Mouse (Mus musculus) forebrain, embryonic 15.5 days (tissue): ENCODE measurements at regions not wholly inside any gene's neighbourhood (a gene's known extent, or its start where the extent isn't known, plus 50 kb on each side); places are given as distances from the start of the nearest gene placed in this dataset.
"Not testable (repeated sequence)": the region's sequence is repeated elsewhere in the genome, so short reads cannot be mapped to it uniquely, and the experiment has no call there.

ENCODE experiments used
- ATAC-seq: fragments of 200-750 bp; cut with Nextera tagmentation; replicated peaks from 2 replicates; pipeline ENCODE4 v1.8.0; 2017; ENCODE audit warnings: mild to moderate bottlenecking, moderate TSS enrichment, moderate library complexity
- H3K27ac ChIP-seq: fragments of 300-500 bp; sonication (generic); replicated peaks from 2 replicates; pipeline ENCODE4 v1.5.1; 2015; ENCODE audit warnings: mild to moderate bottlenecking, inconsistent platforms
- H3K27me3 ChIP-seq: fragments of 300-500 bp; sonication (generic); 2 replicates; pipeline ENCODE4 v1.6.1; 2015; ENCODE audit warnings: inconsistent platforms
- H3K36me3 ChIP-seq: fragments of 300-500 bp; sonication (generic); 2 replicates; pipeline ENCODE4 v1.6.1; 2015; ENCODE audit warnings: mild to moderate bottlenecking, inconsistent platforms
- H3K4me1 ChIP-seq: fragments of 300-500 bp; sonication (generic); 2 replicates; pipeline ENCODE4 v1.6.1; 2015; ENCODE audit warnings: inconsistent platforms
- H3K4me2 ChIP-seq: fragments of 300-500 bp; sonication (generic); replicated peaks from 2 replicates; pipeline ENCODE4 v1.6.1; 2015; ENCODE audit warnings: mild to moderate bottlenecking, inconsistent platforms
- H3K4me3 ChIP-seq: fragments of 300-500 bp; sonication (generic); 2 replicates; pipeline ENCODE4 v1.5.1; 2015; ENCODE audit warnings: mild to moderate bottlenecking, inconsistent platforms
- H3K9ac ChIP-seq: fragments of 300-500 bp; sonication (generic); replicated peaks from 2 replicates; pipeline ENCODE4 v1.6.1; 2015; ENCODE audit warnings: mild to moderate bottlenecking, inconsistent platforms
- H3K9me3 ChIP-seq: fragments of 300-500 bp; sonication (generic); 2 replicates; pipeline ENCODE4 v1.6.1; 2016; ENCODE audit warnings: inconsistent platforms
- WGBS: fragments of 180-500 bp; shearing (Covaris S2); methylation state at CpG from one replicate; pipeline ENCODE4 v1.1.7; 2015; ENCODE audit warnings: mixed read lengths; 5-methylcytosine and 5-hydroxymethylcytosine counted together

- Histone ChIP-seq H3K9me3 (no peaks in the 10 kb centered on the region), H3K4me2 (no peak overlapping the region), H3K27ac (no peak overlapping the region), H3K36me3 (no peaks in the 10 kb centered on the region), H3K9ac (no peak overlapping the region), H3K4me1 (no peaks in the 10 kb centered on the region), H3K27me3 (no peaks in the 10 kb centered on the region), H3K4me3 (no peak overlapping the region)
- WGBS: 82% methylated on average over 12 of the region's 12 CpGs
- no peak for ATAC-seq
These were observed 58.3 kb downstream of the Vcpkmt start for GRCm38 (mm10) chr12:69524337-69525035.

DNA sequence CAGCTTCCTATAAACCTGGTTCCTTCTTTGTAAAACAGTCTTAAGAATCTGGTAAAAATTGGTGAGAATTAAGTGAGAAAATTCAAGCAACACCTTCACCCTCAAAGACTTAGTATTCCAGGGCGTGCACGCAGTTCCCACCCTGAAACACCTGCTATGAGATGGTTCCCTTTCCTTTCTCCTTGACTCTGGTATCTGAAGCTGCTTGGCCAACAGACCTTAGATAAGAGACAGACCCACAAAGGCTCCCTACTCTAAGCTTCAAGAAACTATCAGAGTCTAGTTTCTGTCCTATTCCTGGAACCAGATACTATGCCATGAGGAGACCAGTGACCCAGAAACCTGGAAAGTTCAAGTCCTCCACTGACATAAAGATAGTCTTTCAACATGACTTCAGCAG, 63.0 kb downstream of the Vcpkmt start:
- 98% methylated on average over 2 of the region's 2 CpGs for WGBS

GRCm38 (mm10) chr12:69519028-69519427, 63.8 kb downstream of the Vcpkmt start:
- Histone ChIP-seq H3K9ac (no peak overlapping the region), H3K27ac (no peak overlapping the region), H3K36me3 (no peaks in the 10 kb centered on the region), H3K4me1 (no peaks in the 10 kb centered on the region), H3K4me2 (no peak overlapping the region), H3K9me3 (no peaks in the 10 kb centered on the region), H3K27me3 (no peaks in the 10 kb centered on the region), H3K4me3 (no peak overlapping the region)
- ATAC-seq: no peak
- 89% methylated on average over 2 of the region's 2 CpGs for WGBS

More for the DNA sequence above, 63.0 kb downstream of the Vcpkmt start:
- no peaks in the 10 kb centered on the region for H3K27me3 ChIP-seq
- H3K9me3 ChIP-seq: no peaks in the 10 kb centered on the region
- H3K36me3 ChIP-seq: no peaks in the 10 kb centered on the region
- H3K27ac ChIP-seq: no peak overlapping the region
- no peaks in the 10 kb centered on the region for H3K4me1 ChIP-seq
- no peak overlapping the region for H3K4me2 ChIP-seq
- no peak overlapping the region for H3K4me3 ChIP-seq
- ATAC-seq: no peak
- H3K9ac ChIP-seq: no peak overlapping the region

GRCm38 (mm10) chr12:69517616-69518015, 65.2 kb downstream of the Vcpkmt start:
- WGBS: 80% methylated on average over 3 of the region's 3 CpGs
- H3K36me3 ChIP-seq: no peaks in the 10 kb centered on the region
- no peaks in the 10 kb centered on the region for H3K9me3 ChIP-seq
- no peaks in the 10 kb centered on the region for H3K4me1 ChIP-seq
- no peak for ATAC-seq
- H3K4me2 ChIP-seq: no peak overlapping the region
- no peak overlapping the region for H3K27ac ChIP-seq
- H3K4me3 ChIP-seq: no peak overlapping the region
- H3K9ac ChIP-seq: no peak overlapping the region
- H3K27me3 ChIP-seq: no peaks in the 10 kb centered on the region

- WGBS: 90% methylated on average over 10 of the region's 10 CpGs
- Histone ChIP-seq H3K4me3 (no peak overlapping the region), H3K4me2 (no peak overlapping the region), H3K9ac (no peak overlapping the region), H3K9me3 (no peaks in the 10 kb centered on the region), H3K27me3 (no peaks in the 10 kb centered on the region), H3K4me1 (no peaks in the 10 kb centered on the region), H3K36me3 (no peaks in the 10 kb centered on the region), H3K27ac (no peak overlapping the region)
- no peak for ATAC-seq
These were observed 66.4 kb downstream of the Vcpkmt start for GRCm38 (mm10) chr12:69516314-69516916.

GRCm38 (mm10) chr12:69515850-69516249, 67.0 kb downstream of the Vcpkmt start:
- H3K27ac ChIP-seq: no peak overlapping the region
- no peak for ATAC-seq
- H3K4me3 ChIP-seq: no peak overlapping the region
- no peaks in the 10 kb centered on the region for H3K36me3 ChIP-seq
- no peaks in the 10 kb centered on the region for H3K9me3 ChIP-seq
- H3K27me3 ChIP-seq: no peaks in the 10 kb centered on the region
- H3K9ac ChIP-seq: no peak overlapping the region
- H3K4me1 ChIP-seq: no peaks in the 10 kb centered on the region
- H3K4me2 ChIP-seq: no peak overlapping the region

- H3K27me3 ChIP-seq: no peaks in the 10 kb centered on the region
- H3K4me3 ChIP-seq: no peak overlapping the region
These were observed 67.7 kb downstream of the Vcpkmt start for GRCm38 (mm10) chr12:69515117-69515516.

DNA sequence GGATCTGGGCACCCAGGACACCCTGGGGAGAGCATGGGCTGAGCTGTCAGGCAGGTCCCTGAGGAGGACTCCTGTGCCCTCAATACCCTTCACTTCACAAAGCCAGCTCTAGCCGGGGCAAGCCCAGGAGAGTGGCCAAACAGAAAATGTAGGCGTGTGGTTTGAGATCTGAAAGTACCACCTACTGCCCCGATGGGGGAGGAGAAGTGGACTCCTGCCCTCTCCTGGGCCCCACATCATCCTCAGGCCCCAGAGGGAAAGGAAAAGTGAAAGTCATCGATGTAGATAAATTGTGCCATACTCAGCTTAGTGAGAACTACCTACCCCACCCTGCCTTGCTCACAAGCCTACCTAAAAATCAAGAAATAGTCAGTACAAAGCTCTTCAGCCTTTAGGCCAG, 69.7 kb downstream of the Vcpkmt start:
- no peaks in the 10 kb centered on the region for H3K27me3 ChIP-seq
- no peaks in the 10 kb centered on the region for H3K4me1 ChIP-seq
- no peak overlapping the region for H3K4me3 ChIP-seq
- no peak for ATAC-seq
- H3K36me3 ChIP-seq: no peaks in the 10 kb centered on the region
- H3K9me3 ChIP-seq: no peaks in the 10 kb centered on the region
- no peak overlapping the region for H3K9ac ChIP-seq
- H3K27ac ChIP-seq: no peak overlapping the region
- WGBS: 73% methylated on average over 4 of the region's 4 CpGs
- no peak overlapping the region for H3K4me2 ChIP-seq

More at GRCm38 (mm10) chr12:69515117-69515516, 67.7 kb downstream of the Vcpkmt start:
- Histone ChIP-seq H3K36me3 (no peaks in the 10 kb centered on the region), H3K4me1 (no peaks in the 10 kb centered on the region), H3K4me2 (no peak overlapping the region), H3K9ac (no peak overlapping the region), H3K27ac (no peak overlapping the region), H3K9me3 (no peaks in the 10 kb centered on the region)
- no peak for ATAC-seq
- 73% methylated on average over 9 of the region's 9 CpGs for WGBS

DNA sequence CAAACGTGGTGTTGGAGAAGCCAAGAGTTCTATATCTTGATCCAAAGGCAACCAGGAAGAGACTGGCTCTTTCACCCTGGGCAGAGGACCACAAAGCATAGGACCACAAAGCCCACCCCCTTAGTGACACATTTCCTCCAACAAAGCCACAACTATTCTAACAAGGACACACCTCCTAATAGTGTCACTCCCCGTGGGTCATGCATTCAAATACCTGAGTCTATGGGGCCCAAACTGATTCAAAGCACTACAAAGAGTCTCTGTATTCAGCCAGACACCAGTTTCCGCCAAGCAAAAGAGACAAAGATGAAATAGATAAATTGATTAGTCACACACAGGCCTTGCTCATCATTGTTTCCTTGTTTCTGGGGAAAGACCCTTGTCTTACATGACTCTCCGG, 72.1 kb downstream of the Vcpkmt start:
- no peak overlapping the region for H3K9ac ChIP-seq
- 52% methylated on average over 4 of the region's 4 CpGs for WGBS

GRCm38 (mm10) chr12:69509180-69509579, 73.6 kb downstream of the Vcpkmt start:
- H3K4me1 ChIP-seq, H3K4me3 ChIP-seq, H3K27me3 ChIP-seq, H3K4me2 ChIP-seq, ATAC-seq, H3K27ac ChIP-seq, H3K9me3 ChIP-seq, H3K36me3 ChIP-seq, H3K9ac ChIP-seq: not testable (repeated sequence)
- 60% methylated on average over 1 of the region's 1 CpGs for WGBS

More for the DNA sequence above, 72.1 kb downstream of the Vcpkmt start:
- H3K27ac ChIP-seq: no peak overlapping the region
- H3K27me3 ChIP-seq: no peaks in the 10 kb centered on the region
- no peaks in the 10 kb centered on the region for H3K9me3 ChIP-seq
- H3K4me2 ChIP-seq: no peak overlapping the region
- no peak for ATAC-seq
- no peaks in the 10 kb centered on the region for H3K4me1 ChIP-seq
- no peaks in the 10 kb centered on the region for H3K36me3 ChIP-seq
- no peak overlapping the region for H3K4me3 ChIP-seq

- Histone ChIP-seq H3K9me3 (no peaks in the 10 kb centered on the region), H3K4me2 (no peak overlapping the region), H3K4me3 (no peak overlapping the region), H3K9ac (no peak overlapping the region), H3K4me1 (peaks cover under 1% of the 10 kb centered on the region; the same call in 1 of the 2 replicates), H3K27ac (no peak overlapping the region), H3K27me3 (no peaks in the 10 kb centered on the region), H3K36me3 (no peaks in the 10 kb centered on the region)
- WGBS: 96% methylated on average over 6 of the region's 6 CpGs
- no peak for ATAC-seq
These were observed 74.9 kb downstream of the Vcpkmt start for GRCm38 (mm10) chr12:69507906-69508305.

GRCm38 (mm10) chr12:69507333-69507732, 75.5 kb downstream of the Vcpkmt start:
- Histone ChIP-seq H3K9ac (no peak overlapping the region), H3K27me3 (no peaks in the 10 kb centered on the region), H3K36me3 (no peaks in the 10 kb centered on the region), H3K27ac (no peak overlapping the region), H3K4me1 (peaks cover 7% of the 10 kb centered on the region), H3K4me2 (no peak overlapping the region), H3K9me3 (no peaks in the 10 kb centered on the region), H3K4me3 (no peak overlapping the region)
- ATAC-seq: no peak
- WGBS: 59% methylated on average over 3 of the region's 3 CpGs

DNA sequence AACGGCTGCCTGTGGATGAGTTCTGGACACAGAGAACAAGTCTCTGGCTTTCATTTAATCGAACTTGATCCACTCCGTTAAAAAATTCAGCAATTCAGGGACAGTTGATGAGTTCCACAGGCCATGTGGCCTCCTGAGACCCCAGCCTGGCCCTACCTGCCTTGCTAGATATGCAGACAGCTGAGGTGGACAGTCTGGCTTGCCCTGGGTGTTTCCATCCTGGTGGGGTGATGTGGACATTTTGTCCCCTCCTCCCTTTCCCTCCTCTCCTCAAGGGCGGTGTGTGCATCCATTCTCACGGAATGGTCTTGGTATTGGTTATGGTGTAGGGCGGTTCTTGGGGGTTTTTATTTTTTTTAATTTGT, 80.1 kb downstream of the Vcpkmt start:
- Histone ChIP-seq H3K9ac (no peak overlapping the region), H3K4me1 (peaks cover 25% of the 10 kb centered on the region), H3K27ac (peak overlapping the region; percentile 86), H3K4me3 (no peak overlapping the region), H3K4me2 (no peak overlapping the region), H3K27me3 (no peaks in the 10 kb centered on the region), H3K36me3 (no peaks in the 10 kb centered on the region), H3K9me3 (no peaks in the 10 kb centered on the region)
- 83% methylated on average over 6 of the region's 6 CpGs for WGBS
- ATAC-seq: no peak
